In genomic region chr3:153975060-153975459, GRCm38 (mm10) we compare ENCODE assay signal across 11 mouse cellular contexts. TPM values are rescaled to one million over a fixed set of nuclear protein-coding genes. Genes with fewer than 3 reads are reported as not detected.
A peak's percentile ranks its signal among the peaks of the same experiment; 100 is the strongest.
DNase-seq lines count a peak whose midpoint lies in the region; ATAC-seq and TF ChIP-seq lines count a peak whose summit lies in the region.
"Had no signal": no experiment of that assay in that cellular context is flagged by ENCODE, and none has a peak within 500 bp of the region (broad histone marks: within the 10 kb centered on the region; RNA-seq: fewer than 3 reads in every experiment).

No protein-coding gene starts in this region.

- peaks cover 14% of the 10 kb centered on the region for H3K4me1 ChIP-seq in hindbrain, embryonic 16.5 days (ENCODE audit: control insufficient read depth, insufficient read depth, low read depth, low read length)
- peaks cover 5% of the 10 kb centered on the region; the same call in 1 of the 2 replicates for H3K4me1 ChIP-seq in midbrain, postnatal 0 days (ENCODE audit: insufficient read depth, low read length)

- H3K27ac ChIP-seq in hindbrain, embryonic 16.5 days (ENCODE audit: low read depth, low read length) = no peak overlapping the region
- H3K27ac ChIP-seq in midbrain, postnatal 0 days (ENCODE audit: low read depth, low read length) = no peak overlapping the region
- H3K27ac ChIP-seq: gastrocnemius, adult 2 months had no signal

- ATAC-seq in hindbrain, embryonic 16.5 days = peak; percentile 78
- ATAC-seq in midbrain, postnatal 0 days (ENCODE audit: low FRiP score) = no peak

- H3K9ac ChIP-seq in hindbrain, embryonic 16.5 days (ENCODE audit: low read depth, low read length) = peak overlapping the region; percentile 82; the same call in 1 of the 2 replicates
- 0 out of 2 replicates have a peak overlapping the region, but pooled peaks have one; percentile 19 for H3K9ac ChIP-seq in midbrain, postnatal 0 days (replicated peaks; ENCODE audit: low read length, poor library complexity, severe bottlenecking)
- H3K9ac ChIP-seq: lung, embryonic 14.5 days had no signal

- peak overlapping the region; percentile 72 for H3K4me3 ChIP-seq in hindbrain, embryonic 16.5 days (ENCODE audit: low read length)
- H3K4me3 ChIP-seq in midbrain, postnatal 0 days (ENCODE audit: low read depth, low read length) = peak overlapping the region; percentile 65; the same call in 1 of the 2 replicates
- H3K4me3 ChIP-seq: gastrocnemius, adult 2 months had no signal

- intact Hi-C loops in heart, postnatal 36 days (cut with DNase I) = no loop called here

- no peaks in the 10 kb centered on the region for H3K36me3 ChIP-seq in hindbrain, embryonic 16.5 days (ENCODE audit: control insufficient read depth, insufficient read depth, low read length)
- H3K36me3 ChIP-seq in midbrain, postnatal 0 days (ENCODE audit: insufficient read depth, low read length) = no peaks in the 10 kb centered on the region

- peak overlapping the region; percentile 90 for H3K4me2 ChIP-seq in hindbrain, embryonic 16.5 days (ENCODE audit: low read length)
- H3K4me2 ChIP-seq in midbrain, postnatal 0 days (ENCODE audit: low read depth, low read length, poor library complexity, severe bottlenecking) = peak overlapping the region; percentile 96
- H3K4me2 ChIP-seq: lung, embryonic 14.5 days had no signal

- DNase-seq in heart, adult 11 months = peak; percentile 74
- no peak for DNase-seq in heart, postnatal 36 days
- peak; percentile 63 for DNase-seq in embryo, embryonic 10.5 days (ENCODE audit: low spot score)
- DNase-seq in midbrain, postnatal 0 days (ENCODE audit: low spot score) = peak; percentile 49
- DNase-seq in ovary, postnatal 36 days (ENCODE audit: low spot score) = no peak
- no peak for DNase-seq in B cell, adult 2 months
- DNase-seq in kidney, postnatal 10 days = no peak
- DNase-seq: gastrocnemius, adult 2 months; lung, embryonic 14.5 days had no signal

- H3K9me3 ChIP-seq in hindbrain, embryonic 16.5 days (ENCODE audit: control insufficient read depth, low read length) = no peaks in the 10 kb centered on the region
- H3K9me3 ChIP-seq in midbrain, postnatal 0 days (ENCODE audit: low read length) = no peaks in the 10 kb centered on the region

- no peaks in the 10 kb centered on the region for H3K27me3 ChIP-seq in hindbrain, embryonic 16.5 days (replicated peaks; ENCODE audit: control insufficient read depth, insufficient read depth, low read length)
- no peaks in the 10 kb centered on the region for H3K27me3 ChIP-seq in midbrain, postnatal 0 days (ENCODE audit: insufficient read depth, low read length)

- TF ChIP-seq CTCF in midbrain, postnatal 0 days (IDR thresholded peaks at IDR 0.05) = no peak

- WGBS in hindbrain, embryonic 16.5 days = 4% methylated on average over 6 of the region's 6 CpGs
- 7% methylated on average over 6 of the region's 6 CpGs for WGBS in midbrain, postnatal 0 days

RNA-seq across cellular contexts. Expression of gene Slc44a5, which starts 1.8 kb away (rescaled TPM):
- not detected for total RNA-seq in heart, postnatal 36 days (2021)
- 7.5 and 9.3 TPM in 2 replicates for polyA plus RNA-seq in hindbrain, embryonic 16.5 days (2015; fragmentation: Nextera tagmentation; extraction: Ambion mirVana)
- total RNA-seq in midbrain, postnatal 0 days (2014; rRNA removed) = 27.3 and 32.6 TPM in 2 replicates
- polyA plus RNA-seq in midbrain, postnatal 0 days (2015; fragmentation: Nextera tagmentation; extraction: Ambion mirVana) = 5.4 and 6.3 TPM in 2 replicates
- total RNA-seq: hematopoietic stem cell, adult 5-6 weeks had no signal

RNA-seq across cellular contexts. Expression of gene Acadm, which starts 30.6 kb away (rescaled TPM):
- 1,000 to 10,000 TPM; 1,212 to 1,313 TPM for total RNA-seq in heart, postnatal 36 days (2021)
- polyA plus RNA-seq in hindbrain, embryonic 16.5 days (2015; fragmentation: Nextera tagmentation; extraction: Ambion mirVana) = 69.1 and 70.4 TPM in 2 replicates
- 44.1 and 68.3 TPM in 2 replicates for total RNA-seq in midbrain, postnatal 0 days (2014; rRNA removed)
- polyA plus RNA-seq in midbrain, postnatal 0 days (2015; fragmentation: Nextera tagmentation; extraction: Ambion mirVana) = 58.2 and 60.6 TPM in 2 replicates

Comparison
In these comparisons a context has a peak if more than half of its experiments do, and no peak if none do; other contexts are left out.
1. DNase-seq: peak in heart, adult 11 months (single experiment), embryo, embryonic 10.5 days (single experiment) and midbrain, postnatal 0 days (single experiment); none in heart, postnatal 36 days (0 of 2), ovary, postnatal 36 days (single experiment), B cell, adult 2 months (0 of 2) and kidney, postnatal 10 days (single experiment).
2. RNA of gene Slc44a5, which starts 1.8 kb away (total RNA-seq): 27.3 to 32.6 TPM in midbrain, postnatal 0 days; not detected in heart, postnatal 36 days; every median in the first group is over 10 times any median in the second.
3. RNA of gene Acadm, which starts 30.6 kb away (total RNA-seq): 1,212 to 1,313 TPM in heart, postnatal 36 days; 44.1 to 68.3 TPM in midbrain, postnatal 0 days; every median in the first group is over 10 times any median in the second.